Mouse (Mus musculus): ENCODE data around the gene Nckap5. TPM values are rescaled to one million over a fixed set of nuclear protein-coding genes. Genes with fewer than 3 reads are reported as not detected.
A peak's percentile ranks its signal among the peaks of the same experiment; 100 is the strongest.

Nckap5 gene
- total and polyA plus RNA-seq, 2 experiments from 2014 or later: 9.3 to 10.2 TPM

DNA sequence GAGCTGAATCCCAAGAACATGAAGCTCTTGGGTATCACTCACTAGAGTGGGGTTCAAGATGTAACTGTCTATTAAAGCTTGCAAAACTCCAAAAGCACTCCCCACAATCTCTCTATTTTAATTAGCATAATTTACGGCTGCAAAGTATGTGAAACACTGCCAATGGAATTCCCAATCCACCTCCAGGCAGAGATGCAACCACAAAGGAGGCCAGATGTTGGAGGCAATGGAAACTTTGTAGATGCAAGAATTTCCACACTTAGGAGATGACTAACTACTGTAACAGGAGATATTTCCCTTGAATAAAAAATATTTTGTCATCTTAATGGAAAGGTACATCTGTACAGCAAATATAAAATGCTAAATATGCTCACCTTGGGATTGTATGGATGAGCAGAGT lies 295.1 kb downstream of the Nckap5 start:
- 55% methylated on average over 1 of the region's 1 CpGs for WGBS
- TF ChIP-seq CTCF (IDR thresholded peaks at IDR 0.05; ENCODE audit: low read depth): no peak
- H3K36me3 ChIP-seq (ENCODE audit: insufficient read depth): no peaks in the 10 kb centered on the region
- DNase-seq (no peak), ATAC-seq (no peak)
- H3K4me2 ChIP-seq (ENCODE audit: low read depth): no peak overlapping the region
- no peaks in the 10 kb centered on the region for H3K4me1 ChIP-seq (ENCODE audit: insufficient read depth)
- H3K9ac ChIP-seq: no peak overlapping the region
- no peaks in the 10 kb centered on the region for H3K27me3 ChIP-seq (ENCODE audit: insufficient read depth, low read length)
- H3K9me3 ChIP-seq (ENCODE audit: low read length): no peaks in the 10 kb centered on the region
- H3K4me3 ChIP-seq (ENCODE audit: low read depth, low read length): no peak overlapping the region
- no peak overlapping the region for H3K27ac ChIP-seq (ENCODE audit: low read depth, low read length)

DNA sequence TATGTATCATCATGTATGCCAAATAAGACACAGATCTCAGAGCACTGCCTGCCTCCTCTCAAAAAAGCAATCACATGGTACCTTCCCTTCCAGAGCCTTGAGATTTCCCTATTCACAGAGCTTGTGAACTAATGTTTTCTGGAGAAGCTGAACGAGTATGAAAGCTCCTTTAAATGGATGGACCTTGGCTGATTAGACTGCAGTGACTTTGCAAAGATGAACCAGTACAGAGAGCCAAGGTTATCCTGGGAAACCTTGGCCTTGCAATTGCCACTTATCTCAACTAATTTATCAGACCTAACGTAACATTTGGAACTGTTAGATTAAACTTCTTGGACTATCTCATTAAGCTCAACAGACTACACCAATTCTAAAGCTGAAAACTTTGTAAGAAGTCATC lies 296.6 kb downstream of the Nckap5 start:
- DNase-seq: no peak
- Histone ChIP-seq H3K4me2 (ENCODE audit: low read depth) (no peak overlapping the region), H3K36me3 (ENCODE audit: insufficient read depth) (no peaks in the 10 kb centered on the region), H3K27me3 (ENCODE audit: insufficient read depth, low read length) (no peaks in the 10 kb centered on the region), H3K4me3 (ENCODE audit: low read depth, low read length) (no peak overlapping the region), H3K9me3 (ENCODE audit: low read length) (no peaks in the 10 kb centered on the region), H3K27ac (ENCODE audit: low read depth, low read length) (no peak overlapping the region), H3K4me1 (ENCODE audit: insufficient read depth) (no peaks in the 10 kb centered on the region), H3K9ac (no peak overlapping the region)
- 74% methylated on average over 2 of the region's 2 CpGs for WGBS
- no peak for TF ChIP-seq CTCF (IDR thresholded peaks at IDR 0.05; ENCODE audit: low read depth)
- no peak for ATAC-seq

DNA sequence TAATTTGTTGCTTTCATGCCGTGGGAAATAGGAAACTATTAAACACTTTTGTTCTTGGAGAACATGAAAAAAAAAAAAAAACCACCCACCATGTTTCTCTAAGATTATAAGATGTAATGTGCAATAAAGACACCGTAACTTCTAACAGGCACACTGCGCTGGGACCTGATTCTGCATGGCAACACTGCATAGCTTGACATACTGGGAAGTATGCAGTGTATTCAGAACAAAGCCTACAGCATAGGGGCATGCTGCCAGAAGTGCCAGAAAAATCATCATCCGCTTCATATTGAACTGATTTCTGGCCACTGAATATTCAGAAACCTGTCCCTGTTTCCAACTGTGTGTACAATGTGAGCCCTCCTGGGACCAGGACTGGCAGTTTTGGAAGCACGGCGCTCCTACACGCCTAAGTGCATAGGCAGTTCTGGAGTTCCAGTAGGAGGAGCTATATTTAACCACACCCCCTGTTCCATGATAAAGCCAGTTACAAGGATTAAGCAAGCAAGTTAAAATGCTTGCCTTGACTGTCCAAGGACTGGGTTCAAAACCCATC lies 302.5 kb downstream of the Nckap5 start:
- no peak for TF ChIP-seq CTCF (IDR thresholded peaks at IDR 0.05; ENCODE audit: low read depth)
- no peak overlapping the region for H3K4me3 ChIP-seq (ENCODE audit: low read depth, low read length)
- ATAC-seq: peak; percentile 54
- H3K36me3 ChIP-seq (ENCODE audit: insufficient read depth): no peaks in the 10 kb centered on the region
- H3K9me3 ChIP-seq (ENCODE audit: low read length): no peaks in the 10 kb centered on the region
- DNase-seq: peak; percentile 57
- H3K27ac ChIP-seq (ENCODE audit: low read depth, low read length): no peak overlapping the region
- H3K4me1 ChIP-seq (ENCODE audit: insufficient read depth): no peaks in the 10 kb centered on the region
- H3K27me3 ChIP-seq (ENCODE audit: insufficient read depth, low read length): no peaks in the 10 kb centered on the region
- no peak overlapping the region for H3K4me2 ChIP-seq (ENCODE audit: low read depth)
- 80% methylated on average over 7 of the region's 7 CpGs for WGBS
- H3K9ac ChIP-seq: no peak overlapping the region

DNA sequence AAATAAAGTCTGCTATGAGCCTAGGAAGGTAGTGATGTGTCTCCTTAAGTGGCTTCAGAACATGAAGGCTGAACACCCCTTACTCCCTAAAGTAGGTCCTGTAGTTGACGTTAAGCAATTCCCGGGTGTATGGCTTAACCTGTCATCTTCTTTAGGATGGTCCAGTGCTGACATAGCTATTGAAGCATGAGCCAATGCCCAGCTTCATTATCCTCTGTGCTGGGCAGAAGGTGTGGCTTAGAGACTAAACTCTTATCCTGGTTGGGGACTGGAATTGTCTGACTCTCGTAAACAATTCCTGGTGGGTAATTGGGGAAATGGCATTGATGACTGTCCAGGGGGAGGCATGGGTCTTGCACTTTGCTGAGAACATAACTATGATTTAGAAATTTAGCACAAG lies 312.5 kb downstream of the Nckap5 start:
- WGBS: 81% methylated on average over 3 of the region's 3 CpGs
- no peak for TF ChIP-seq CTCF (IDR thresholded peaks at IDR 0.05; ENCODE audit: low read depth)

DNA sequence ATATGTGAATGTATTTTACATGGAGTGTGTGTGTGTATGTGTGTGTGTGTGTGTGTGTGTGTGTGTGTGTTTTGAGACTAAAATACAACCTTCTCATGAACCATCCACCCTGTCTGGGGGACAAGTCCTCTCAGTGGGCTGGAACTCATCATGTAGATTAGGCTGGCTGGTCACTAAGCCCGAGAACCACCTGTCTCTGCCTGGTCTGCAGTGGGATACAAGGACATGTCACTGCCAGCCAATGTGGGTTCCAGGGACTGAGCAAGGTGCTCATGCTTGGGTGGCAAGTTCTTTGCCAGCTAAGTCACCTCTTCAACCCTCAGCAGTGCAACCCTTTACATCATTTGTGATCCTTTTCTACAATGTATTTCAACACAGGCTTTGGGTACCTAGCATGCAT lies 313.2 kb downstream of the Nckap5 start:
- Histone ChIP-seq H3K4me1 (ENCODE audit: insufficient read depth) (no peaks in the 10 kb centered on the region), H3K4me3 (ENCODE audit: low read depth, low read length) (no peak overlapping the region), H3K9me3 (ENCODE audit: low read length) (no peaks in the 10 kb centered on the region), H3K36me3 (ENCODE audit: insufficient read depth) (no peaks in the 10 kb centered on the region), H3K4me2 (ENCODE audit: low read depth) (no peak overlapping the region), H3K27ac (ENCODE audit: low read depth, low read length) (no peak overlapping the region), H3K9ac (no peak overlapping the region), H3K27me3 (ENCODE audit: insufficient read depth, low read length) (no peaks in the 10 kb centered on the region)
- ATAC-seq: no peak
- 100% methylated on average over 1 of the region's 1 CpGs for WGBS
- DNase-seq: no peak
- no peak for TF ChIP-seq CTCF (IDR thresholded peaks at IDR 0.05; ENCODE audit: low read depth)

More for the DNA sequence above, 312.5 kb downstream of the Nckap5 start:
- Histone ChIP-seq H3K27me3 (ENCODE audit: insufficient read depth, low read length) (no peaks in the 10 kb centered on the region), H3K4me3 (ENCODE audit: low read depth, low read length) (no peak overlapping the region), H3K27ac (ENCODE audit: low read depth, low read length) (no peak overlapping the region), H3K36me3 (ENCODE audit: insufficient read depth) (no peaks in the 10 kb centered on the region), H3K4me2 (ENCODE audit: low read depth) (no peak overlapping the region), H3K9me3 (ENCODE audit: low read length) (no peaks in the 10 kb centered on the region), H3K9ac (no peak overlapping the region), H3K4me1 (ENCODE audit: insufficient read depth) (no peaks in the 10 kb centered on the region)
- no peak for DNase-seq
- no peak for ATAC-seq

DNA sequence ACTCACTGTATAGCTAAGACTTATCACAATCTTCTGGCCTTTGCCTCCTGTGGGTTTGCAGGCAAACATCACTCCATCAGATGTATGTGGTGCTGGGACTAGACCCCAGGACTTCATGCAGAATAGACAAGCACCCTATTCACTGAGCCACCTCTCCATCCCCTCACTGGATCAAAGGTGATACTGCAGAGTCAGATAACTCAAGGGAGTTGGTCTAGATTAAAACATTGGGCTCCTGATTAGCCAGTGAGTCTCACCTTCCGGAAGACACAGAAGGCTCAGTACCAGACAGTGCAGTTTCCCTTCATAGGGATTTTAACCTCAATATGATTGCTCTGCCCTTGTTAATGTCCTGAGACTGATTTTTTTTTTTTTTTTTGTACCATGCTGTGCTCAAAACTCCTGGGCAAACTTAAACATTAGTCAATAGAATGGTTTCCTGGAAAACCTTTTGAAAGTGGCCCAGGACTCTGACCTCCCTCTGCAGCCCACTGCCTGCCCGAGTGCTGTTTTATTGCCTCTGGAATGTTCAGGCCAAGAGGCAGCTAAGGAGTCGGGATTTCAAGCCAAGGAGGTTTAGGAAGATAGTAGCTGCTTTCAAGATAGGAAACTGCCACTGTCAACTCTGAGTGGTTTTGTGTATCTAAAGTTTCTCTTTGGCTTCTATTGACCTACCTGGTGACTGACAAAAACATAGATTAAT lies 315.4 kb downstream of the Nckap5 start:
- no peak for ATAC-seq
- Histone ChIP-seq H3K4me1 (ENCODE audit: insufficient read depth) (no peaks in the 10 kb centered on the region), H3K36me3 (ENCODE audit: insufficient read depth) (no peaks in the 10 kb centered on the region), H3K9me3 (ENCODE audit: low read length) (no peaks in the 10 kb centered on the region), H3K27ac (ENCODE audit: low read depth, low read length) (no peak overlapping the region), H3K27me3 (ENCODE audit: insufficient read depth, low read length) (no peaks in the 10 kb centered on the region), H3K4me2 (ENCODE audit: low read depth) (no peak overlapping the region), H3K4me3 (ENCODE audit: low read depth, low read length) (no peak overlapping the region), H3K9ac (no peak overlapping the region)
- WGBS: 65% methylated on average over 3 of the region's 3 CpGs
- no peak for DNase-seq
- no peak for TF ChIP-seq CTCF (IDR thresholded peaks at IDR 0.05; ENCODE audit: low read depth)

DNA sequence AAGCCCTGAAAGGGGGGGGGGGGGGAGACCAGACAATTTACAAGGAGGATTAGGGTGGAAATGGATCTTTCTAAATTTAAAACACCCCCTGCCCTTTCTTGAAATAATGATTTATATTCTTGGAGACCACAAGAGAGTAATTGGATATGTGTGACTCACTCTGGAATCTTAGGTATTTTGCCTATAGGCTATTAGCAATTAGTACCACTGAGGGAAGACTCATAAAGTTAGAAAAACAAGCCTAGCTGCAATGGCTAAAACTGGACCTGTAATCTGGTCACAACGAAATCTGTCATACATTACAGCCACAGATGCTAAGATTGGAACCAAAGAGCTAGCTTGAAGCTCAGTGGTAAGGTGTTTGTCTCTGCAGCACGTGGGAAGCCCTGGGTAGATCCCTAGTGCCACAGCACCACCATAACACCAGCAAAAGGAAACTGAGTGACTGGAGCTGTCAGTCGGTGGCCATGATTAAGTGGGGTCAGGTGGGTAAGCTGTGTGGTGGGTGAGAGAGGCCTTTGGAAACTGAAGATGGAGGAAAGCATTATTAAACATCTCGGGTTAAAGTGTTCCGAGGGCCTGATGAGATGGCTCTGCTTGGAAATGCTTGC lies 318.7 kb downstream of the Nckap5 start:
- Histone ChIP-seq H3K9me3 (ENCODE audit: low read length) (no peaks in the 10 kb centered on the region), H3K4me3 (ENCODE audit: low read depth, low read length) (no peak overlapping the region), H3K4me2 (ENCODE audit: low read depth) (no peak overlapping the region), H3K27me3 (ENCODE audit: insufficient read depth, low read length) (no peaks in the 10 kb centered on the region), H3K27ac (ENCODE audit: low read depth, low read length) (no peak overlapping the region), H3K4me1 (ENCODE audit: insufficient read depth) (no peaks in the 10 kb centered on the region), H3K36me3 (ENCODE audit: insufficient read depth) (no peaks in the 10 kb centered on the region), H3K9ac (no peak overlapping the region)
- no peak for TF ChIP-seq CTCF (IDR thresholded peaks at IDR 0.05; ENCODE audit: low read depth)
- ATAC-seq (no peak), DNase-seq (no peak)
- WGBS: 78% methylated on average over 5 of the region's 5 CpGs

All from forebrain, postnatal 0 days (tissue).